ENCODE assay signal across 28 mouse cellular contexts in the genomic region with DNA sequence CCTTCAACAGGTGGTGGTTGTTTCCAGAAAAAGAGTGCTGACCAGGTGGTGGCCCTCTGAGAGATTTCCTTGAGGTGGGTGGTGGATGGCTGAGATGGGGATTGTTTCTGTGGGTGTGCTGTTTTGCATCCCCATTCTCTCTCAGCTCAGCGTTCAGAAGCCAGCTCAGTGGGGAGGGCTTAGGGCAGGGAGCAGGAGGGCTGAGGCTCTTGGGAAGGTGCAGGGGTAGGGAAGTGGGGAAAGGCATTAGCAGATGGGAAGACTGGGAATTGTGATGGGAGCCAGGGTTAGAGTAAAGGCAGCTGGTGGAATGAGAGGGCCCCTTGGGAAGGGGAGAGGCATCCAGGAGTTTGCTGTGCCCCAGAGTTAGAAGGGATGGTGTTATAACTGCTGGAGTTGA.
DNase-seq lines count a peak whose midpoint lies in the region; ATAC-seq and TF ChIP-seq lines count a peak whose summit lies in the region.
"Had no signal": no experiment of that assay in that cellular context is flagged by ENCODE, and none has a peak within 500 bp of the region (broad histone marks: within the 10 kb centered on the region; RNA-seq: fewer than 3 reads in every experiment).

No protein-coding gene starts in this region.

- no peak overlapping the region for H3K4me2 ChIP-seq in hindbrain, postnatal 0 days (ENCODE audit: low read depth, low read length)
- no peak overlapping the region for H3K4me2 ChIP-seq in intestine, embryonic 16.5 days (ENCODE audit: low read depth, low read length)
- no peak overlapping the region for H3K4me2 ChIP-seq in limb, embryonic 14.5 days (replicated peaks; ENCODE audit: low read depth, low read length, severe bottlenecking)
- no peak overlapping the region for H3K4me2 ChIP-seq in stomach, postnatal 0 days (replicated peaks; ENCODE audit: low read depth)
- H3K4me2 ChIP-seq: forebrain, embryonic 13.5 days; heart, embryonic 11.5 days; hindbrain, embryonic 14.5 days; liver, embryonic 13.5 days; midbrain, embryonic 13.5 days; neural tube, embryonic 13.5 days had no signal

- no peak for TF ChIP-seq EP300 in stomach, postnatal 0 days (optimal IDR thresholded peaks at IDR 0.05)

- H3K27ac ChIP-seq in hindbrain, embryonic 10.5 days: 0 out of 2 replicates have a peak overlapping the region, but pooled peaks have one; percentile 35
- H3K27ac ChIP-seq in hindbrain, postnatal 0 days: no peak overlapping the region
- H3K27ac ChIP-seq in intestine, embryonic 16.5 days (ENCODE audit: low read length): peak overlapping the region; percentile 36
- H3K27ac ChIP-seq in limb, embryonic 14.5 days (replicated peaks; ENCODE audit: low read depth, low read length): peak overlapping the region; percentile 65
- H3K27ac ChIP-seq in stomach, postnatal 0 days (replicated peaks): 0 out of 2 replicates have a peak overlapping the region, but pooled peaks have one; percentile 2
- H3K27ac ChIP-seq: forebrain, embryonic 13.5 days; hindbrain, embryonic 14.5 days; liver, embryonic 13.5 days; macrophage; midbrain, embryonic 13.5 days; neural tube, embryonic 13.5 days had no signal

- H3K27me3 ChIP-seq in hindbrain, embryonic 10.5 days (ENCODE audit: insufficient read depth, poor library complexity, severe bottlenecking): peaks cover 6% of the 10 kb centered on the region; the same call in 1 of the 2 replicates
- no peaks in the 10 kb centered on the region for H3K27me3 ChIP-seq in hindbrain, postnatal 0 days (ENCODE audit: insufficient read depth, low read length)
- no peaks in the 10 kb centered on the region for H3K27me3 ChIP-seq in intestine, embryonic 16.5 days (replicated peaks; ENCODE audit: control insufficient read depth, insufficient read depth, low read length)
- no peaks in the 10 kb centered on the region for H3K27me3 ChIP-seq in limb, embryonic 14.5 days (ENCODE audit: control insufficient read depth, insufficient read depth, low read length)
- H3K27me3 ChIP-seq in stomach, postnatal 0 days (ENCODE audit: control insufficient read depth, insufficient read depth, low read length): no peaks in the 10 kb centered on the region
- H3K27me3 ChIP-seq: forebrain, embryonic 13.5 days; liver, embryonic 13.5 days; midbrain, embryonic 13.5 days; neural tube, embryonic 13.5 days had no signal

- no peak for DNase-seq in hindbrain, embryonic 10.5 days (ENCODE audit: low spot score)
- no peak for DNase-seq in hindbrain, postnatal 0 days (ENCODE audit: low spot score)
- DNase-seq in limb, embryonic 14.5 days (ENCODE audit: low spot score): no peak
- DNase-seq in stomach, postnatal 0 days (ENCODE audit: low spot score): no peak
- DNase-seq in frontal cortex, postnatal 25 days (ENCODE audit: low spot score in 2 of 2): no peak
- DNase-seq in left cerebral cortex, adult 9 months (ENCODE audit: low spot score in 2 of 2): no peak
- DNase-seq: adrenal gland, postnatal 25 days; cerebellum, adult 18-20 months; cerebellum, postnatal 10 days; gastrocnemius, postnatal 25 days; heart, adult 18-20 months; heart, postnatal 36 days; kidney, adult 9 months; kidney, postnatal 14 days; left cerebral cortex, postnatal 4 days; liver, embryonic 13.5 days; lung, adult 18-20 months; thymus, postnatal 4 days had no signal

- WGBS in hindbrain, embryonic 10.5 days: 0% methylated on average over 1 of the region's 1 CpGs
- WGBS in hindbrain, postnatal 0 days: 0% methylated on average over 1 of the region's 1 CpGs
- 0% methylated on average over 1 of the region's 1 CpGs for WGBS in intestine, embryonic 16.5 days
- WGBS in limb, embryonic 14.5 days: 0% methylated on average over 1 of the region's 1 CpGs
- WGBS in stomach, postnatal 0 days: 6% methylated on average over 1 of the region's 1 CpGs

- H3K9ac ChIP-seq in hindbrain, postnatal 0 days (replicated peaks; ENCODE audit: low read length): no peak overlapping the region
- no peak overlapping the region for H3K9ac ChIP-seq in intestine, embryonic 16.5 days (ENCODE audit: low read depth, low read length)
- no peak overlapping the region for H3K9ac ChIP-seq in limb, embryonic 14.5 days (ENCODE audit: low read depth, low read length, severe bottlenecking)
- no peak overlapping the region for H3K9ac ChIP-seq in stomach, postnatal 0 days (ENCODE audit: low read length)
- H3K9ac ChIP-seq: forebrain, embryonic 13.5 days; hindbrain, embryonic 14.5 days; liver, embryonic 13.5 days; midbrain, embryonic 13.5 days; neural tube, embryonic 13.5 days had no signal

- peaks cover 13% of the 10 kb centered on the region for H3K4me1 ChIP-seq in hindbrain, embryonic 10.5 days (replicated peaks)
- no peaks in the 10 kb centered on the region for H3K4me1 ChIP-seq in hindbrain, postnatal 0 days (ENCODE audit: insufficient read depth, low read length)
- peaks cover 12% of the 10 kb centered on the region for H3K4me1 ChIP-seq in intestine, embryonic 16.5 days (ENCODE audit: control insufficient read depth, insufficient read depth, low read length)
- peaks cover 14% of the 10 kb centered on the region for H3K4me1 ChIP-seq in limb, embryonic 14.5 days (ENCODE audit: control insufficient read depth, insufficient read depth, low read length)
- no peaks in the 10 kb centered on the region for H3K4me1 ChIP-seq in stomach, postnatal 0 days (replicated peaks; ENCODE audit: control insufficient read depth, insufficient read depth)
- H3K4me1 ChIP-seq: forebrain, embryonic 13.5 days; liver, embryonic 13.5 days had no signal

- no peak for TF ChIP-seq POLR2A in limb, embryonic 14.5 days (IDR thresholded peaks at IDR 0.05; ENCODE audit: borderline replicate concordance, extremely low read depth, insufficient read depth, insufficient read length)

- H3K36me3 ChIP-seq in hindbrain, embryonic 10.5 days: no peaks in the 10 kb centered on the region
- no peaks in the 10 kb centered on the region for H3K36me3 ChIP-seq in hindbrain, postnatal 0 days (ENCODE audit: insufficient read depth, low read length)
- no peaks in the 10 kb centered on the region for H3K36me3 ChIP-seq in intestine, embryonic 16.5 days (ENCODE audit: control insufficient read depth, insufficient read depth, low read length)
- H3K36me3 ChIP-seq in limb, embryonic 14.5 days (ENCODE audit: control insufficient read depth, insufficient read depth, low read length): no peaks in the 10 kb centered on the region
- no peaks in the 10 kb centered on the region for H3K36me3 ChIP-seq in stomach, postnatal 0 days (ENCODE audit: control insufficient read depth, insufficient read depth, low read length)
- H3K36me3 ChIP-seq: liver, embryonic 13.5 days; midbrain, embryonic 13.5 days; neural tube, embryonic 13.5 days had no signal

- no peaks in the 10 kb centered on the region for H3K9me3 ChIP-seq in hindbrain, embryonic 10.5 days
- H3K9me3 ChIP-seq in hindbrain, postnatal 0 days (ENCODE audit: low read length): no peaks in the 10 kb centered on the region
- H3K9me3 ChIP-seq in intestine, embryonic 16.5 days (ENCODE audit: control insufficient read depth, low read length): no peaks in the 10 kb centered on the region
- H3K9me3 ChIP-seq in limb, embryonic 14.5 days (ENCODE audit: control insufficient read depth, low read length): no peaks in the 10 kb centered on the region
- H3K9me3 ChIP-seq in stomach, postnatal 0 days (ENCODE audit: control insufficient read depth, low read length): no peaks in the 10 kb centered on the region
- H3K9me3 ChIP-seq: liver, embryonic 13.5 days had no signal

- TF ChIP-seq CTCF in hindbrain, postnatal 0 days (IDR thresholded peaks at IDR 0.05; ENCODE audit: low read depth): no peak
- TF ChIP-seq CTCF in stomach, postnatal 0 days (IDR thresholded peaks at IDR 0.05; ENCODE audit: low read depth): no peak

- ATAC-seq in hindbrain, postnatal 0 days: no peak
- ATAC-seq in intestine, embryonic 16.5 days: no peak
- 0 out of 2 replicates have a peak, but pooled peaks have one; percentile 9 for ATAC-seq in limb, embryonic 14.5 days (ENCODE audit: low FRiP score, low read depth)
- ATAC-seq in stomach, postnatal 0 days (ENCODE audit: low FRiP score, low TSS enrichment): no peak
- ATAC-seq: forebrain, embryonic 13.5 days; inflammation-experienced regulatory T-cells, adult 6 months; lung, postnatal 0 days; midbrain, embryonic 13.5 days; Patski had no signal

- no peak overlapping the region for H3K4me3 ChIP-seq in hindbrain, embryonic 10.5 days
- H3K4me3 ChIP-seq in hindbrain, postnatal 0 days (ENCODE audit: low read length): no peak overlapping the region
- no peak overlapping the region for H3K4me3 ChIP-seq in intestine, embryonic 16.5 days (ENCODE audit: low read length)
- no peak overlapping the region for H3K4me3 ChIP-seq in limb, embryonic 14.5 days (replicated peaks; ENCODE audit: low read length)
- no peak overlapping the region for H3K4me3 ChIP-seq in stomach, postnatal 0 days (ENCODE audit: low read depth, low read length)
- H3K4me3 ChIP-seq: forebrain, embryonic 13.5 days; liver, embryonic 13.5 days; midbrain, embryonic 13.5 days; neural tube, embryonic 13.5 days had no signal
